ENCODE assay signal across 19 mouse cellular contexts in genomic region chr17:45865944-45866343, GRCm38 (mm10).
DNase-seq lines count a peak whose midpoint lies in the region; ATAC-seq and TF ChIP-seq lines count a peak whose summit lies in the region.
"Had no signal": no experiment of that assay in that cellular context is flagged by ENCODE, and none has a peak within 500 bp of the region (broad histone marks: within the 10 kb centered on the region; RNA-seq: fewer than 3 reads in every experiment).

No protein-coding gene starts in this region.

- ATAC-seq in intestine, postnatal 0 days = no peak
- ATAC-seq in intestine, embryonic 15.5 days = no peak
- peak; percentile 40; the same call in 1 of the 2 replicates for ATAC-seq in megakaryocyte, adult 5-6 weeks (ENCODE audit: poor library complexity, severe bottlenecking)
- no peak for ATAC-seq in cerebellum, adult (ENCODE audit: insufficient number of reproducible peaks, low FRiP score, low TSS enrichment)
- ATAC-seq: liver, postnatal 0 days; midbrain, embryonic 15.5 days had no signal

- no peak for TF ChIP-seq CTCF in heart, adult 2 months (IDR thresholded peaks at IDR 0.05)
- TF ChIP-seq CTCF in intestine, postnatal 0 days (IDR thresholded peaks at IDR 0.05; ENCODE audit: low read depth) = no peak

- peaks cover 6% of the 10 kb centered on the region; the same call in 1 of the 2 replicates for H3K9me3 ChIP-seq in heart, embryonic 10.5 days
- H3K9me3 ChIP-seq in intestine, postnatal 0 days (ENCODE audit: control insufficient read depth) = no peaks in the 10 kb centered on the region
- H3K9me3 ChIP-seq in intestine, embryonic 15.5 days = no peaks in the 10 kb centered on the region
- H3K9me3 ChIP-seq: hindbrain, embryonic 12.5 days; midbrain, embryonic 15.5 days had no signal

- 0 out of 2 replicates have a peak overlapping the region, but pooled peaks have one; percentile 19 for H3K27ac ChIP-seq in heart, embryonic 10.5 days
- no peak overlapping the region for H3K27ac ChIP-seq in heart, adult 2 months
- no peak overlapping the region for H3K27ac ChIP-seq in intestine, postnatal 0 days (ENCODE audit: low read depth, low read length)
- H3K27ac ChIP-seq in intestine, embryonic 15.5 days = no peak overlapping the region
- H3K27ac ChIP-seq: hindbrain, embryonic 12.5 days; left cerebral cortex, adult 2 months; midbrain, embryonic 15.5 days had no signal

- peaks cover 19% of the 10 kb centered on the region; the same call in 1 of the 2 replicates for H3K27me3 ChIP-seq in heart, embryonic 10.5 days (ENCODE audit: insufficient read depth, poor library complexity, severe bottlenecking)
- H3K27me3 ChIP-seq in heart, adult 2 months (ENCODE audit: control insufficient read depth, insufficient read depth, low read length) = no peaks in the 10 kb centered on the region
- no peaks in the 10 kb centered on the region for H3K27me3 ChIP-seq in intestine, postnatal 0 days (replicated peaks; ENCODE audit: control insufficient read depth, insufficient read depth, low read length)
- H3K27me3 ChIP-seq in intestine, embryonic 15.5 days (replicated peaks) = no peaks in the 10 kb centered on the region
- H3K27me3 ChIP-seq: midbrain, embryonic 15.5 days had no signal

- DNase-seq in heart, embryonic 10.5 days (ENCODE audit: low spot score) = no peak
- no peak for DNase-seq in heart, adult 2 months
- peak; percentile 47 for DNase-seq in lung, postnatal 10 days
- no peak for DNase-seq in lung, adult 18-20 months
- DNase-seq: adrenal gland, postnatal 25 days; cerebellum, adult 11-12 months; cerebellum, postnatal 36 days; left cerebral cortex, postnatal 4 days; liver, postnatal 0 days; retina, postnatal 1 day; right cerebral cortex, postnatal 4 days had no signal

- H3K4me3 ChIP-seq in heart, embryonic 10.5 days = no peak overlapping the region
- no peak overlapping the region for H3K4me3 ChIP-seq in heart, adult 2 months
- no peak overlapping the region for H3K4me3 ChIP-seq in intestine, postnatal 0 days (ENCODE audit: low read depth, low read length)
- no peak overlapping the region for H3K4me3 ChIP-seq in intestine, embryonic 15.5 days (replicated peaks)
- H3K4me3 ChIP-seq: hindbrain, embryonic 12.5 days; left cerebral cortex, adult 2 months; megakaryocyte, embryonic 14.5 days; midbrain, embryonic 15.5 days had no signal

- no peak for TF ChIP-seq EP300 in heart, adult 2 months (IDR thresholded peaks at IDR 0.05; ENCODE audit: insufficient read depth, low read depth, low read length)

- WGBS in heart, embryonic 10.5 days = 34% methylated on average over 6 of the region's 6 CpGs
- 52% methylated on average over 6 of the region's 6 CpGs for WGBS in heart, adult 2 months
- 78% methylated on average over 6 of the region's 6 CpGs for WGBS in intestine, postnatal 0 days
- WGBS in intestine, embryonic 15.5 days = 59% methylated on average over 6 of the region's 6 CpGs

- H3K4me1 ChIP-seq in heart, embryonic 10.5 days = peaks cover 65% of the 10 kb centered on the region
- peaks cover 14% of the 10 kb centered on the region for H3K4me1 ChIP-seq in heart, adult 2 months (ENCODE audit: control insufficient read depth, insufficient read depth, low read length)
- peaks cover 19% of the 10 kb centered on the region for H3K4me1 ChIP-seq in intestine, postnatal 0 days (replicated peaks; ENCODE audit: control insufficient read depth, insufficient read depth, low read length)
- H3K4me1 ChIP-seq in intestine, embryonic 15.5 days (replicated peaks) = peaks cover 39% of the 10 kb centered on the region
- H3K4me1 ChIP-seq: midbrain, embryonic 15.5 days had no signal

- no peak overlapping the region for H3K9ac ChIP-seq in heart, adult 2 months (ENCODE audit: low read depth, low read length)
- 0 out of 2 replicates have a peak overlapping the region, but pooled peaks have one; percentile 11 for H3K9ac ChIP-seq in intestine, postnatal 0 days (ENCODE audit: low read depth, low read length)
- H3K9ac ChIP-seq in intestine, embryonic 15.5 days = no peak overlapping the region
- H3K9ac ChIP-seq: hindbrain, embryonic 12.5 days; liver, postnatal 0 days; midbrain, embryonic 15.5 days had no signal

- no peaks in the 10 kb centered on the region for H3K36me3 ChIP-seq in heart, embryonic 10.5 days
- no peaks in the 10 kb centered on the region for H3K36me3 ChIP-seq in heart, adult 2 months (ENCODE audit: control insufficient read depth, insufficient read depth, low read length)
- H3K36me3 ChIP-seq in intestine, postnatal 0 days (ENCODE audit: control insufficient read depth, insufficient read depth) = no peaks in the 10 kb centered on the region
- H3K36me3 ChIP-seq in intestine, embryonic 15.5 days = no peaks in the 10 kb centered on the region
- H3K36me3 ChIP-seq: hindbrain, embryonic 12.5 days; midbrain, embryonic 15.5 days had no signal

- intact Hi-C loops in heart, adult 2 months (cut with DNase I) = no loop called here

- no peaks in the 10 kb centered on the region for H3K79me2 ChIP-seq in heart, adult 2 months (replicated peaks; ENCODE audit: control insufficient read depth, insufficient read depth, low read length)

- TF ChIP-seq POLR2A in heart, adult 2 months (IDR thresholded peaks at IDR 0.05; ENCODE audit: insufficient read depth, low read depth, low read length) = no peak

- H3K4me2 ChIP-seq in intestine, postnatal 0 days (replicated peaks; ENCODE audit: low read depth) = no peak overlapping the region
- H3K4me2 ChIP-seq in intestine, embryonic 15.5 days (replicated peaks) = no peak overlapping the region
- H3K4me2 ChIP-seq: hindbrain, embryonic 12.5 days; midbrain, embryonic 15.5 days had no signal
